Mouse (Mus musculus) embryonic fibroblast, embryonic 13.5 days (primary cell): ENCODE measurements at regions not wholly inside any gene's neighbourhood (a gene's known extent, or its start where the extent isn't known, plus 50 kb on each side); places are given as distances from the start of the nearest gene placed in this dataset.

Experiments
- H3K27ac ChIP-seq: 2 replicates; pipeline ENCODE4 v1.5.1; 2012; ENCODE audit warnings: low read length, control low read depth, inconsistent platforms; ENCODE audit not compliant: insufficient read depth
- H3K4me1 ChIP-seq: 2 replicates; pipeline ENCODE4 v1.6.1; 2011; ENCODE audit warnings: low read length; ENCODE audit not compliant: control insufficient read depth, insufficient read depth
- H3K4me3 ChIP-seq: 2 replicates; pipeline ENCODE4 v1.5.1; 2011; ENCODE audit warnings: mild to moderate bottlenecking, control low read depth, low read length; ENCODE audit not compliant: insufficient read depth
- CTCF ChIP-seq: IDR thresholded peaks from 2 replicates; pipeline ENCODE4 v1.5.1; 2011; ENCODE audit warnings: mild to moderate bottlenecking, control low read depth, low read length, moderate library complexity, borderline replicate concordance; ENCODE audit not compliant: insufficient read depth
- POLR2A ChIP-seq: IDR thresholded peaks from 2 replicates; pipeline ENCODE4 v1.6.1; 2011; ENCODE audit warnings: low read depth, mild to moderate bottlenecking, control low read depth, low read length, moderate library complexity

- TF ChIP-seq POLR2A (no peak), CTCF (no peak)
- peak overlapping the region; percentile 40; the same call in 1 of the 2 replicates for H3K27ac ChIP-seq
- H3K4me3 ChIP-seq: no peak overlapping the region
- no peaks in the 10 kb centered on the region for H3K4me1 ChIP-seq
These were observed 680.1 kb downstream of the Nova1 start for GRCm38 (mm10) chr12:46138646-46139045.

DNA sequence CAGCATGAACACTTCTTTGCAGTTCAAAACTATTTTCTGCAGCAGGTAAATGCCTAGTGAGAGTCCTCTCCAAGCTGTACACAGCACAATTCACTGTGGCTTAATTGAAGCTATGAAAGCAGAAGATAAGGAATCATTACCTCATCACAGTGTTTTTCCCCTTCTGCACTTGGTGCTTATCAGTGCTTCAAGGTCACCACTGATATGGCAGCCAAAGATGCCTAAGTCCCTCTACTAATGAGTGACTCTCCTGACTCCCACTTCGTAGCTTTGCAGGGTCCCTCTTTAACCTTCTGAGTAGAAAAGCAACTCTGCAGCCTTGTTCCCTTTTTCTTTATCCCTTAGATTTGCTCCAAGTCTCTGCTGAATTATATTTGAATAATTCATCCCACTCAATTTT is 692.9 kb downstream of the Nova1 start:
- Histone ChIP-seq H3K27ac (peak overlapping the region; percentile 78), H3K4me1 (no peaks in the 10 kb centered on the region), H3K4me3 (no peak overlapping the region)
- no peak for TF ChIP-seq POLR2A
- no peak for TF ChIP-seq CTCF

DNA sequence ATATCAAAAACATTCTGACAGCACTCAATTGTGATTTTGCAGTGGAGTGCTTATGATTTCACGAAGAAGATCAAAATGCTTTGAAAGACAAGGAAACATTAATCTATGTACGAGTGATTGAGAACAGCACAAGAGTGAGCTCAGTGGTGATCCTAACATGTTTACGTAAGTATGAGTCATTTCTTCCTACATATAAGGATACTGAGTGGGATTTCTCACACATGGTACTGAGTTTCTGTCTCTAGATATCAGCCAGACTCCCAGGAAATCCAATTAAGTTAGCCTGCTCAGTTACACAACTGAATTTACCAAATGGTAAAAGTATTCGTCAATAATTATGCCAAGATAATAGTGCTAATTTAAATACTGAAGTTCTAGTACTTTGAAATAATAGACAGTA is 707.4 kb downstream of the Nova1 start:
- TF ChIP-seq POLR2A (no peak), CTCF (no peak)
- H3K4me1 ChIP-seq: no peaks in the 10 kb centered on the region
- no peak overlapping the region for H3K4me3 ChIP-seq

GRCm38 (mm10) chr12:46083356-46083755 is 735.4 kb downstream of the Nova1 start:
- Histone ChIP-seq H3K4me3 (no peak overlapping the region), H3K4me1 (no peaks in the 10 kb centered on the region), H3K27ac (no peak overlapping the region)
- no peak for TF ChIP-seq CTCF
- TF ChIP-seq POLR2A: no peak

More for the DNA sequence above, 707.4 kb downstream of the Nova1 start:
- no peak overlapping the region for H3K27ac ChIP-seq

DNA sequence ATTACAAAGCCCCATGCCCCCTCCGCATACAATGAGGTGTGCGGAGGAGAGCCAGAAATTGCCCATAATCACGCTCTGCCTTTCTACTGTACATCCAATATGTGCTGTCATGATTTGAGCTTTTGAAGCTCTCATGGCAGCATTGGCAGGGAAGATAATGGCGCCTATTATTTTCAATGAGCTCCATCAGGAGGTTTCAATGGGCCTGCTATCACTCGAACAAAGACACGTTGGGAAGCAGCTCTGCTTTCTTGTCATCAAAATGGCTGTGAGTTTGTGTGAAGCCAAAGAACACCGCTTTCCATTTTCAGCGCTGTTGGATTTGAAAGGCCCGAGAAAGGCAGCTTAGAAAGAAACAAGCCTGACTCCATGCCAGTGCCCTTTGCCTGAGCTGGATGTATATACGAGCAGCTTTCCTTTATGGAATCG is 742.9 kb downstream of the Nova1 start:
- TF ChIP-seq CTCF (no peak), POLR2A (no peak)
- Histone ChIP-seq H3K27ac (no peak overlapping the region), H3K4me3 (no peak overlapping the region)

DNA sequence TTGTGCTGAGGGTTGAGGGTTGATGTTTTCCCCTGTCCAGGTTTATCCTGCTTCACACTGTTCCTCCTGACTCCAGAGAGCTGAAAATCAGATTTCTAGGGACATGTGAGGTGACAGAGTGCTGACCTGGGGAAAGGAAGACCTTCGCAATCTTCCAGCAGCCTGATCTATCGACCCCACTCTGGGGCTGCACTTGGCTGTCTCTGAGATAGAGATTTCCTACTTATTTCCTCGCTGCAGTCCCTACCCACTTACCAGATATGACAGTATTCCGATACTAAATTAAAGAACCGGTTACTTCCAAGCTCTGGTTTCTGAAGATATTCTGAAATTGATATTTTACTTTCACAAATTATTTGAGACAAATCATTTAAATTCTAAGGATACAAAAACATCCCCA is 743.4 kb downstream of the Nova1 start:
- Histone ChIP-seq H3K4me3 (no peak overlapping the region), H3K4me1 (no peaks in the 10 kb centered on the region), H3K27ac (no peak overlapping the region)
- TF ChIP-seq POLR2A (no peak), CTCF (no peak)

More for the DNA sequence above, 742.9 kb downstream of the Nova1 start:
- no peaks in the 10 kb centered on the region for H3K4me1 ChIP-seq

DNA sequence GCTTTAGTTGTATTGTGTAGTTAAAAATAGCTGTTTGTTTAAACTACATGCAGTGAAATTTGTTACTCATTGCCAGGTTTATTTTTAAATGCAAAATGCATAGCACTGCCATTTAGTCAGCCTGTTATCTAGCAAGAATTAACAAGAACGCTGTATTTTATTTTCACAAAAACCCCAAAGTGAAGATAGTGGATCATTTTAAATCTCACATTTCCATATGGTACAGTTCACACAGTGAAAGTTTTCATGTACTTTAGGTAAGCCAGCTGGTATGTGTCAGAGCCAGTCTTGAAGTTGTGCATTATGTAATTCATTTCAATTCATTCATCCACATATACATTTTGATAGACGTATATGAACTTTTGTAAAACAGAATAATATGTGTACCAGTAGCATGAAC is 751.8 kb downstream of the Nova1 start:
- Histone ChIP-seq H3K27ac (no peak overlapping the region), H3K4me3 (no peak overlapping the region), H3K4me1 (no peaks in the 10 kb centered on the region)
- TF ChIP-seq CTCF (no peak), POLR2A (no peak)

DNA sequence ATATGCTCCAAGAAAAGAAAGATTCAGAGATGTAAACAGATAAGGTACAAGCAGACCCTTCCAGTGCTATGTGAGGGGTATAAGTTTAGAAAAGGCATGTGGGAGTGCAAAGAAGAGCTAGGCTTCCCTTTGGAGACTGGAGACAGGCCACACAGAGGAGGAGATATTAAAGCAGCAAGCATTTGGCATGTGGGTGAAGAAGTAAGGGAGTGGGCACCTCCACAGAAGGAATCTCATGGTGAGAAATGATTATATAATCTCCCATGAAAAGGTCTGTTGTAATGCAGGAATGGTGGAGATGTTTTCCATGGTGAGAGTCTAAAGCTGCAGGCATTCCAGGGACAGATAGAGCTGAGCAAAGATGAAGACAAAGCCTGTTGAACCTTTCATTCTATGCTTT is 778.1 kb downstream of the Nova1 start:
- no peak overlapping the region for H3K4me3 ChIP-seq
- no peak overlapping the region for H3K27ac ChIP-seq
- TF ChIP-seq CTCF: no peak
- TF ChIP-seq POLR2A: no peak

GRCm38 (mm10) chr12:46040216-46040615 is 778.5 kb downstream of the Nova1 start:
- no peak overlapping the region for H3K4me3 ChIP-seq
- TF ChIP-seq CTCF (no peak), POLR2A (no peak)
- no peaks in the 10 kb centered on the region for H3K4me1 ChIP-seq
- H3K27ac ChIP-seq: no peak overlapping the region

More for the DNA sequence above, 778.1 kb downstream of the Nova1 start:
- no peaks in the 10 kb centered on the region for H3K4me1 ChIP-seq

DNA sequence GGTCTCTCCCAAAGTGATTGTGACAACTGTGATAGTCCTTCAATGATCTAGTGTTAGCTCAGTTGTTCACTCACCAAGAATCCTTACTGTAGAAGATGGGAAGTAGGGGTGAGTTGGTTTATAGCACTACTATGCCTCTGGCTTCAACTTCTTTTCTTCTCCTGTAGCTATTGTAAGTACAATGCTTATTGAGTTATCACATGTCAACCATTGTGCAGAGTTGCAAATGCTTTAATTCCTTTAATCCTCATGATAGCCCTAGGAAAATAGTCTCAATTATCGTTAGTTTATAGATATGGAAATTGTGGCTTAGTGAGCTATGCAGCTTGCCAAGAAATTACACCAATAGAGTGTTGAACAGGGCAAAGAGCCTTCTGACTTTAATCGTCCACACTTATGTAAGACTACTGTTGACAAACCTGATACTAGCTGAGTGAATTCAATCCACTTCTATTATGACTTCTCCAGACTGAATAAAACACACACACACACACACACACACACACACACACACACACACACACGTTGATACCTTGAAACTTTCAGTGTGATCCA is 782.1 kb downstream of the Nova1 start:
- Histone ChIP-seq H3K27ac (no peak overlapping the region), H3K4me1 (no peaks in the 10 kb centered on the region), H3K4me3 (no peak overlapping the region)
- TF ChIP-seq CTCF (no peak), POLR2A (no peak)

GRCm38 (mm10) chr12:46025266-46025665 is 793.5 kb downstream of the Nova1 start:
- Histone ChIP-seq H3K27ac (no peak overlapping the region), H3K4me3 (no peak overlapping the region), H3K4me1 (no peaks in the 10 kb centered on the region)
- TF ChIP-seq CTCF: no peak
- no peak for TF ChIP-seq POLR2A
